ENCODE assay signal across 14 mouse cellular contexts in the genomic region with DNA sequence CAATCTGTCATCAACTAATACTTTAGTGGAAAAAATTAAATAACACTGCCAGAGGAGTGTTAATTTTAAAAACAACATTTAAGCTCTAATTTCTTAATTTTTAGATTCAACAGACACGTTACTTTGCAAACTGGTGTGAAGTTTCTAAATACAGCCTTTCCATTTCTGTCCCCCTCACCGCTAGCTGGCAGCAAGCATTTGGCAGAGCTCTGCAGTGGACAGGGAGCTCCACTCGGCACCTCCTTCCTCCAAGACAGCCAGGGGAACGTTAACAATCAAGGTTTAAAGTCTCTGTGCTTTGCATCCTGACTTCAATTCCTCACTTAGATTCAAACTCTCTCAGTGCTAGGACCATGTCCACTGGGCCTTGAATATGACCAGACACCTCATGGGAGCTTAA.
A peak's percentile ranks its signal among the peaks of the same experiment; 100 is the strongest.
DNase-seq lines count a peak whose midpoint lies in the region; ATAC-seq lines count a peak whose summit lies in the region.
"Had no signal": no experiment of that assay in that cellular context is flagged by ENCODE, and none has a peak within 500 bp of the region (broad histone marks: within the 10 kb centered on the region; RNA-seq: fewer than 3 reads in every experiment).

No protein-coding gene starts in this region.

- 18% methylated on average over 4 of the region's 4 CpGs for WGBS in heart, embryonic 15.5 days

- DNase-seq in heart, adult 18-20 months, result peak; percentile 53 to 54
- no peak for DNase-seq in heart, postnatal 36 days
- DNase-seq in lung, postnatal 14 days, result peak; percentile 14
- no peak for DNase-seq in lung, adult 18-20 months
- DNase-seq in telencephalon, adult 2 months (ENCODE audit: low read depth, low spot score), result peak; percentile 62
- DNase-seq in liver, result no peak
- DNase-seq: cerebellum, adult 9-11 months; gastrocnemius, postnatal 25 days; layer of hippocampus, adult 9-11 months had no signal

- H3K4me3 ChIP-seq in heart, embryonic 15.5 days, result no peak overlapping the region
- H3K4me3 ChIP-seq: embryonic facial prominence, embryonic 12.5 days; kidney, embryonic 15.5 days; neural tube, embryonic 15.5 days had no signal

- ATAC-seq in heart, embryonic 15.5 days (replicated peaks; ENCODE audit: insufficient number of reproducible peaks, insufficient read depth, low FRiP score, low read depth), result no peak
- ATAC-seq: activated CD4-positive, CD25-positive, alpha-beta regulatory T cell, adult 4 months had no signal

- intact Hi-C loops in heart, postnatal 36 days (cut with DNase I), result no loop called here

- H3K4me1 ChIP-seq in heart, embryonic 15.5 days (replicated peaks), result peaks cover 40% of the 10 kb centered on the region

- H3K9ac ChIP-seq in heart, embryonic 15.5 days, result no peak overlapping the region
- H3K9ac ChIP-seq: embryonic facial prominence, embryonic 12.5 days; kidney, embryonic 15.5 days; neural tube, embryonic 15.5 days had no signal

- peak overlapping the region; percentile 32 for H3K4me2 ChIP-seq in heart, embryonic 15.5 days
- H3K4me2 ChIP-seq: embryonic facial prominence, embryonic 12.5 days; kidney, embryonic 15.5 days; neural tube, embryonic 15.5 days had no signal

- no peaks in the 10 kb centered on the region for H3K36me3 ChIP-seq in heart, embryonic 15.5 days
- H3K36me3 ChIP-seq: embryonic facial prominence, embryonic 12.5 days; kidney, embryonic 15.5 days; neural tube, embryonic 15.5 days had no signal

- no peaks in the 10 kb centered on the region for H3K9me3 ChIP-seq in heart, embryonic 15.5 days (replicated peaks)
- H3K9me3 ChIP-seq: embryonic facial prominence, embryonic 12.5 days; kidney, embryonic 15.5 days; neural tube, embryonic 15.5 days had no signal

- peak overlapping the region; percentile 41 for H3K27ac ChIP-seq in heart, embryonic 15.5 days
- H3K27ac ChIP-seq: embryonic facial prominence, embryonic 12.5 days; kidney, embryonic 15.5 days; neural tube, embryonic 15.5 days had no signal

- H3K27me3 ChIP-seq in heart, embryonic 15.5 days, result no peaks in the 10 kb centered on the region
- H3K27me3 ChIP-seq: embryonic facial prominence, embryonic 12.5 days; kidney, embryonic 15.5 days; neural tube, embryonic 15.5 days had no signal

Comparison
In these comparisons a context has a peak if more than half of its experiments do, and no peak if none do; other contexts are left out.
1. DNase-seq: peak in heart, adult 18-20 months (2 of 2), lung, postnatal 14 days (single experiment) and telencephalon, adult 2 months (single experiment); none in heart, postnatal 36 days (0 of 2), lung, adult 18-20 months (0 of 2) and liver (single experiment).